Mouse (Mus musculus) ES-E14 (cell line): ENCODE measurements at regions not wholly inside any gene's neighbourhood (a gene's known extent, or its start where the extent isn't known, plus 50 kb on each side); places are given as distances from the start of the nearest gene placed in this dataset.

Experiments used
- CHD2 ChIP-seq: IDR thresholded peaks from 2 replicates; pipeline ENCODE4 v1.6.1; 2014; ENCODE audit warnings: mild to moderate bottlenecking, low read depth, low read length, inconsistent platforms
- HCFC1 ChIP-seq: IDR thresholded peaks from 2 replicates; pipeline ENCODE4 v1.6.1; 2012; ENCODE audit warnings: low read length, inconsistent platforms, borderline replicate concordance; ENCODE audit not compliant: insufficient read depth
- MAFK ChIP-seq: IDR thresholded peaks from 2 replicates; pipeline ENCODE4 v1.6.1; 2014; ENCODE audit warnings: mild to moderate bottlenecking, low read depth, low read length, inconsistent platforms; ENCODE audit not compliant: insufficient read depth
- ZC3H11A ChIP-seq: IDR thresholded peaks from 2 replicates; pipeline ENCODE4 v1.6.1; 2012; ENCODE audit warnings: low read depth, mild to moderate bottlenecking, inconsistent platforms, low read length, borderline replicate concordance

- TF ChIP-seq MAFK = no peak
- no peak for TF ChIP-seq ZC3H11A
- no peak for TF ChIP-seq HCFC1
- no peak for TF ChIP-seq CHD2
Measured at GRCm38 (mm10) chr16:95838478-95838846, 136.6 kb downstream of the Ets2 start.
